Mouse (Mus musculus) c-Kit-negative CD71-positive TER-119-positive erythroid progenitor cells, embryonic 14.5 days (primary cell): Measurements from ENCODE around the gene Col6a3.

Source experiments
- DNase-seq: peaks from one replicate; pipeline ENCODE4 v3.0.0-alpha.2; 2013; ENCODE audit warnings: low read depth, low spot score

Col6a3 gene

GRCm38 (mm10) chr1:90843836-90844235 lies at the start of gene Col6a3:
TSS of gene Col6a3 (minus strand) at chr1:90843971.
- no peak for DNase-seq

GRCm38 (mm10) chr1:90885771-90886460 lies 42.1 kb upstream of the Col6a3 start:
- no peak for DNase-seq

GRCm38 (mm10) chr1:90876486-90877270 lies 32.9 kb upstream of the Col6a3 start:
- DNase-seq = no peak

GRCm38 (mm10) chr1:90875961-90876360 lies 32.2 kb upstream of the Col6a3 start:
- no peak for DNase-seq

GRCm38 (mm10) chr1:90875371-90875770 lies 31.6 kb upstream of the Col6a3 start:
- no peak for DNase-seq

GRCm38 (mm10) chr1:90870581-90870980 lies 26.8 kb upstream of the Col6a3 start:
- no peak for DNase-seq

- DNase-seq = no peak
Observed at GRCm38 (mm10) chr1:90866734-90867133, 23.0 kb upstream of the Col6a3 start.

DNA sequence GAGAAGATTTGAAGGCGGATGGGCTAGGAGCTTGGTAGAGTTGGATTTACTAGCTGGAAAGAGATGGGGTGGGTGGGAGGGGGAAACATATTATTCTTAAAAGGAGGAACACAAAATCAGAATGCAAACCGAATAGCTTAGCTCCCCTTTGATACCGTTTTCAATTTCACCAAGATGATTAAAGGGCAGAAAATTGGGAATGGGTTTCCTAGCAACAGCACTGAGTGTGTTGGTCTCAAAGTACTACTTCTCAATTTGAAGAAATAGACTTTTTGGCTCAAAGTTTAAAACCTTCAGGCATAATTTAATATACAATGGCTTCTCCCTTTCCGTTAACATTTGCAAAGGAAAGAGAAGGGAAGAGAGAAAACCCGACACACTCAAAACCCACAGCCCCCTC lies 12.1 kb upstream of the Col6a3 start:
- DNase-seq = no peak

DNA sequence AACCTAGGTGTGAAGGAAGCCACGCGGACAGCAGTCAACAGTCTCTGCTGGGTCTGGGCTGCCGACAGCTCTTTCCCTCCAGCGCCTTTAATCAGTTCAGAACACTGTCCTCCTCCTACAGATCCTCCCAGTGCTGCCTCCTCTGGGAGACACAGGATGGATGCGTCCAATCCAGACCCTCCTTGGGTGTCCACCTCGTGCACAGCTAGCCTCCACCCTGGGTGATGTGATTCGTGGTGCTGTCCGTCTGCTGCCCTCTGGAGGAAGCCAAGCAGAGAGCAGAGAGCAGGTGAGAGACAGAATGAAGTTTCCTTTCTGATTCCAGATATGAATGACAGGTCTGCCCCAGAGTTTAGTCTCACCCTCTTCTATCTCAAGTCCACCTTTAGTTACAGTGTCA lies 6.1 kb upstream of the Col6a3 start:
- DNase-seq = no peak

DNA sequence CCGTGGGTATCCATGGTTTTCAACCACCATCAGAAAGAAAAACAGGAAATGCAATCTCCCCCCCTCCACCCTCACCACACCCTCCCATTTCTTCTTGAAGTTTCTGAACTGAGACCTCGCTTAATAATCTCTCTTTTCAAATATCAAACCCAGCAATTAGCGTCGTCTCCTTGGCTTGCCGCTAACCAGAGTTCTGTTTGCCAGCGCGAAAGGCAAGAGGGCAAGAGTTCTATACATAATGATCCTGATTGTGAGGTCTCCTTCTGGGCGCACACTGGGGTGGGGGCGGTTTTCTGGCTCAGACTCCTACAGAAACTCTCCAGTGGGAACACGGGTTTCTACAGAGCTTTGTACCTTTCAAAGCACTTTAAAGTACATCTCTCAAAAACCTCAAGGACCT lies 1.4 kb upstream of the Col6a3 start:
- no peak for DNase-seq

GRCm38 (mm10) chr1:90842789-90843587 lies 783 bp downstream of the Col6a3 start:
- no peak for DNase-seq

DNA sequence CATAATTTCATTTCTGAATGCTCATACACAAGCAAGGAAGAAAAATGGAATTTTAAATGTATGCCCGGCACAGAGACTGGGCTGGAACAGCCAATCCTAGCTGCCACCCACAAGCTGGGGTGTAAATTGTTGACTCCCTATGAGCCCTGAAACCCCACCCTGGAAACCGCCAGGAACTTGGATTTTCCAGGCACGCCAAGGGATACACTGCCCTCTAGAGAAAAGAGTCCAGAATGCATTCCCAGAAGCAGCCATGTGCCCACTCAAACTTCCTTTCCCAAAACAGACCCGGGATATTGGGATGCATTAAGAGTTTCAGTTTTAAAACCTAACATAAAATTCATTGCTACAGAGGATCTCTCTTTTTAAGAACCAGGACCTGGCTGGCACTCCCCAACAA lies 3.5 kb downstream of the Col6a3 start:
- DNase-seq = no peak

GRCm38 (mm10) chr1:90838657-90839056 lies 5.1 kb downstream of the Col6a3 start:
- DNase-seq = no peak

DNA sequence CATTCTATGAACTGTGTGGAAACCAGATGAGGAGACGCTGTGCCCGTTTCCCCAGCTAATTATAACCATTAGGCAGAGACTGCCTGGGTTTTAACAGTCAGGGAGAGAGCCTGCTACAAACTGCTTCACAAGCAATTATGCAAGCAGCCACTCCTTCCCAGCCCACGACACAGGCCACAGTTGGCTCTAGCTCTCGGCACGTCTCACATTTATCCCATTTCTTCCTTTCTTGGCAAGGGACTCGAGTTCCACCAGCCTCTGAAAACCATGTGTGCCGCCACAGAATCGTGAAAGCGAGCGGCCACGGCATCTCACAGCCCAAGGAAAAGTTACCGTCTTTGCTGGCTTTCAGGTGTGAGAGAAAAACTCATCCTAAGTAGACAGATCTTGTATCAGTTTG lies 5.5 kb downstream of the Col6a3 start:
- DNase-seq = no peak

DNA sequence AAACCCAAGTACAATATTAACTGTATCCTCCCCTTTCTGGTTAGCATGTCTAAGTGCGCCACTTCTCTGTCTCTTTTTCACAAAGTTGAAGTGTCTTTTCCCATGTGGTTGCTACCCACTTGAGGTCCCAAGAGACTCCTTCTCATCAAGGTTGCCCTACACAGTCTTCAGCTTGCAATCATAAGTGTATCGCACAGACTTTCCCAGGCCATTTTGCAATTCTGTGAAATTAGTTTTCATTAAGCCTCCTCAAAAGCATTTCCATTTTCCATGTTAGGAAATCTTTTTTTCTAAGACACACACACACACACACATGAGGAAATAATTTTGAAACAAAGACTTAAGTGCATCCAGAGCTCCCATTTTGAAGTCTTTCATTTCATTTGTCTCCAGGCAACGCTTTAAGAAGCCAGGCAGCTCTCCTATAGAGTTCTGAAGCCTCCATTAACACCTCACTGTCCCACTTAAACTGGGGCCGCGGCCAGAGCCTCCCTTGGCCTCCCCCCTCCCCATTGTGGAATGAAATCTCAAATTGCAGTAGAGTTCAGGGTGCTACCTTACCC lies 7.5 kb downstream of the Col6a3 start:
- DNase-seq = no peak

DNA sequence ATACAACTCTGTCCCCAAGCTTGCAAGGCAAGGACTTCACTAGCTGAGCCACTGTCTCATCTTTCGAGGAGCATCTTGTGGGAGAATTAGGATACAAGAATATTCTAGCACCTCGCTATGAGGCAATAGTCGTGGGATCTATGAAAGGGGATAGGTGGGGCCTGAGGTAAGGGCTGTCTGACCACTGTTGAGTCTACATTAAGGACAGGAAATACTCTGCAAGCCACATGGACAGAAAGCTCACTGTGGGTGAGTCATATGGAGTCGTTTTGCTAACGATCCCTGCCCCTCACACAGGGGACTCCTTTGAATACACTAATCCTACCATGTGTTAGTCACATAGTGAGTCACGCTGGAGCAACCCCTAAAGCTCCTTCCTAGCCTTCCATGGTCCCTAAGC lies 9.1 kb downstream of the Col6a3 start:
- DNase-seq = no peak

- no peak for DNase-seq
Observed at GRCm38 (mm10) chr1:90830006-90830405, 13.8 kb downstream of the Col6a3 start.

DNA sequence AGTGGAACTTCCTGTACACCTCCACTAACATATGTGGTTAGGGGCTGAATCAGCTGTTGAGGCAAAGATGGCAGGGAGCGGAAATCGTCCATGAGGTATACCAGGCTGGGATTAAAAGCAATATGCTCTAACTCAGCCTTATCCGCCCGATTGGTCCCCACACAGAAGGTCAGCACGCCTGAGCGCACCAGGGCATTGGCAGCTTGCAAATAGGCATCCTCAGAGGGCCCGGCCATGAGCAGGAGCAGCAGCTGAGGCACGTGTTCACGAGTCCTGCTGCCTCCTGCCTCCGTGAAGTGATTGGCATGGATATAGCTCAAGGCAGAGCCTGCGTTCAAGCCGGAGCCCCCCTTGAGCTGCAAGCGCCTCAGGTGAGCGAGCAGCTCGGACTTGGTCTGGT lies 30.5 kb downstream of the Col6a3 start:
- no peak for DNase-seq

DNA sequence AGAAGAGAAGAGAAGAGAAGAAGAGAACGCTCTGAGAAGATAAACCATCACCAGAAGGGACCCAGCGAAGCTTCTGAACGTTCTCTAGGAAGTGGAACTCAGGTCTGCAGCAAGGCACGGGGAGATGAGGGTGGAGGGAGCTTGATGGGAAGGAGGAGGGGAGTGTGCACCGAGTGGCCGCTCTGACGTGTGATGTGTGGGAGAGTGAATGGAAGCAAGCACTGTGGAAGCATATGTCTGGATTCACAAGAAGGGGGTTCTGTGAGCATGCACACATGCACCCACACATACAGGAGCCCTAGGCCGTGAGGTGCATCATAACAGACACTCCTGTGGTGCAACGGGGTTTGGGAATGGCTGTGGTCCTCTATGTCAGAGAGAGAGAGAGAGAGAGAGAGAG lies 34.8 kb downstream of the Col6a3 start:
- no peak for DNase-seq

- no peak for DNase-seq
Observed at GRCm38 (mm10) chr1:90803104-90803503, 40.7 kb downstream of the Col6a3 start.

DNA sequence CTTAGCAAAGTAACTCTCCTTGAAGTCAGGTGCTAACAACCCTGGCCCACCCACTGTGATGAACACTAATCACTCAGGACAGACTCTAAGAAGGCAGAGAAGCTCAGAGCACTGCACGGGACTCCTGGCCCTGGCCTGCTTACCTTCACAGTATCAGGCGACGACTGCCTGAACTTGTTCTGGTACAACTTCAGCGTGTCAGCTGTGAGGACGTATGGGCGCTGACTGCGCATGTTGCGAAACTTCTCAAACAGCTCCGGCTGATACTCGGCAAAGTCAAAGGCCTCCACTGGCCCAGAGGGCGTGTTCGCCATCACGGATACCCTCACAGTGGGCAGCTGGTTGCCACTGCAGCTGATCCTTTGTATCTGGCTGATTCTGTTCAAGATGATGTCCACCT lies 42.7 kb downstream of the Col6a3 start:
- no peak for DNase-seq

GRCm38 (mm10) chr1:90800466-90800865 lies 43.3 kb downstream of the Col6a3 start:
- no peak for DNase-seq
